Mouse (Mus musculus) heart, embryonic 11.5 days (tissue): ENCODE results near the gene Asap3. TPM values are rescaled to one million over a fixed set of nuclear protein-coding genes. Genes with fewer than 3 reads are reported as not detected.

ENCODE experiments used
- ATAC-seq: fragments of 200-750 bp; cut with Nextera tagmentation; replicated peaks from 2 replicates; pipeline ENCODE4 v1.8.0; 2017; ENCODE audit warnings: moderate library complexity; ENCODE audit not compliant: insufficient number of reproducible peaks, low FRiP score, low TSS enrichment
- H3K27ac ChIP-seq: fragments of 300-500 bp; sonication (generic); 2 replicates; pipeline ENCODE4 v1.5.1; 2014; ENCODE audit warnings: mild to moderate bottlenecking, low read depth, low read length
- H3K27me3 ChIP-seq: fragments of 300-500 bp; sonication (generic); 2 replicates; pipeline ENCODE4 v1.6.1; 2014; ENCODE audit warnings: mild to moderate bottlenecking, low read length, mixed read lengths; ENCODE audit not compliant: control insufficient read depth, insufficient read depth
- H3K36me3 ChIP-seq: fragments of 300-500 bp; sonication (generic); 2 replicates; pipeline ENCODE4 v1.6.1; 2014; ENCODE audit warnings: mild to moderate bottlenecking, low read length, moderate library complexity, mixed read lengths; ENCODE audit not compliant: control insufficient read depth, insufficient read depth
- H3K4me1 ChIP-seq: fragments of 300-500 bp; sonication (generic); 2 replicates; pipeline ENCODE4 v1.6.1; 2014; ENCODE audit warnings: low read length; ENCODE audit not compliant: control insufficient read depth, insufficient read depth
- H3K4me2 ChIP-seq: fragments of 300-500 bp; sonication (generic); 2 replicates; pipeline ENCODE4 v1.6.1; 2014; ENCODE audit warnings: mild to moderate bottlenecking, moderate library complexity
- H3K4me3 ChIP-seq: fragments of 300-500 bp; sonication (generic); 2 replicates; pipeline ENCODE4 v1.5.1; 2014; ENCODE audit warnings: low read depth, low read length
- H3K9ac ChIP-seq: fragments of 300-500 bp; sonication (generic); 2 replicates; pipeline ENCODE4 v1.6.1; 2014; ENCODE audit warnings: mild to moderate bottlenecking, low read depth, low read length, moderate library complexity
- H3K9me3 ChIP-seq: fragments of 300-500 bp; sonication (generic); replicated peaks from 2 replicates; pipeline ENCODE4 v1.6.1; 2016; ENCODE audit warnings: low read length; ENCODE audit not compliant: control insufficient read depth
- WGBS: fragments of 180-500 bp; shearing (Covaris S2); extraction: QIAGEN DNeasy Blood & Tissue Kit; methylation state at CpG from one replicate; pipeline ENCODE4 v1.1.7; 2014; ENCODE audit not compliant: insufficient replicate concordance; 5-methylcytosine and 5-hydroxymethylcytosine counted together
- polyA plus RNA-seq: library from polyadenylated mRNA; unstranded; fragments of >200 nt; fragmentation: Nextera tagmentation; extraction: Ambion mirVana; gene quantifications from 2 replicates; pipeline ENCODE4 v1.2.1, GENCODE M21; 2014

The Asap3 gene
- polyA plus RNA-seq, 1 experiment from 2014 or later = 2.1 TPM

DNA sequence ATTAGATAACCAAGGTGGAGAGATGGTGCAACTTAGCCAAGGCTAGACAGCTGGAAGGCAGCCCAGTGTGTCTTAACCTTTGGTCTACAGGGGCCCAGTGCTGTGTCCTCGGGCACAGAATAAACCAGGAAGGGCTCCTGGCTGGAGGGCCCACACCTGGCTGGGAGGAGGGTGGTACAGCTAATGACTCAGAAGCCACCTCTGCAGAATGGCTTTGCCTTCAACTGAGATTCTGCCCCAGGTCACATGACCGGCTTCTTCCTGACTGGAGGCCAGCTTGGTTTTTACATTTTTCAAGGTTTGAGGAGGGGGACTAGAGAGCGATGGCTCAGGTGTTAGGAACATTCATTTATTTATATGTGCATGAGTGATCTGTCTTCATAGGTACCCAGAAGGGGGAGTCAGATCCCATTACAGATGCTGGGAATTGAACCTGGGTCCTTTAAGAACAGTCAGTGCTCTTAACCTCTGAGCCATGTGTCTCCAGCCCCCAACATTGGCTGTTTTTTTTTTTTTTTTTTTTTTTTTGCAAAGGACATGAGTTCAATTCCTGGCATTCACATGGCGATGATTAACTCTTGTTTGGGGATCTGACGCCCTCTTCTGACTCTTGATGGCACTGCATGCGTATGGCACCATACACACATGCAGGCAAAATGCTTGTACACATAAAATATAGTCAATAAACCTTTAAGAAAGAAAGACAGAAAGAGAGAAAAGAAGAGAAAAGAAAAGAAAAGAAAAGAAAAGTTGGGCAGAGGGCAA, 17.0 kb upstream of the Asap3 start:
- Histone ChIP-seq H3K27ac (no peak overlapping the region), H3K9me3 (no peaks in the 10 kb centered on the region), H3K4me2 (no peak overlapping the region), H3K36me3 (peaks cover 4% of the 10 kb centered on the region; the same call in 1 of the 2 replicates), H3K4me3 (no peak overlapping the region), H3K4me1 (peaks cover 10% of the 10 kb centered on the region), H3K27me3 (no peaks in the 10 kb centered on the region), H3K9ac (no peak overlapping the region)
- ATAC-seq = no peak
- WGBS = 80% methylated on average over 6 of the region's 6 CpGs

DNA sequence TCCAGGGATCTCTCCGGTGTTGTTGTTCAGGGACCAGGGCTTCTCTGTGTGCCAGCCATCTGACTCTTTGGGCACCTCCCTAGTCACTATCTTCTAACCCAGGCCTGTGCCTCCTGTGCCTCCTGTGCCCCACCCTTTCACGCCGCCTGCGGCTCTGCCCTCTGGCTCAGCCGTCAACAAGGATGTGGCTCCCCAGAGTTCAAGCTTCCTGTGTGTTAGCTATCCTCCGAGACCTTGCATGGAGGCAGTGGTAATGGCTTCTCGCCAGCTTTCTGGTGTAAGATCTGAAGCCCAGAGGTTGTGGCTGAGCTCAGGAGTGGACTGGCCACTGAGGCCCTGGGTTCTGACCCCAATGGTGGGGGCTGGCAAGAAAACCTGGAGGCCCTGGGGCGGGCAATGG, 16.3 kb upstream of the Asap3 start:
- peaks cover 4% of the 10 kb centered on the region; the same call in 1 of the 2 replicates for H3K36me3 ChIP-seq
- H3K4me1 ChIP-seq = peaks cover 15% of the 10 kb centered on the region
- no peaks in the 10 kb centered on the region for H3K27me3 ChIP-seq
- 77% methylated on average over 8 of the region's 8 CpGs for WGBS
- no peaks in the 10 kb centered on the region for H3K9me3 ChIP-seq
- no peak overlapping the region for H3K27ac ChIP-seq
- no peak overlapping the region for H3K9ac ChIP-seq
- ATAC-seq = no peak
- H3K4me2 ChIP-seq = no peak overlapping the region
- H3K4me3 ChIP-seq = no peak overlapping the region

DNA sequence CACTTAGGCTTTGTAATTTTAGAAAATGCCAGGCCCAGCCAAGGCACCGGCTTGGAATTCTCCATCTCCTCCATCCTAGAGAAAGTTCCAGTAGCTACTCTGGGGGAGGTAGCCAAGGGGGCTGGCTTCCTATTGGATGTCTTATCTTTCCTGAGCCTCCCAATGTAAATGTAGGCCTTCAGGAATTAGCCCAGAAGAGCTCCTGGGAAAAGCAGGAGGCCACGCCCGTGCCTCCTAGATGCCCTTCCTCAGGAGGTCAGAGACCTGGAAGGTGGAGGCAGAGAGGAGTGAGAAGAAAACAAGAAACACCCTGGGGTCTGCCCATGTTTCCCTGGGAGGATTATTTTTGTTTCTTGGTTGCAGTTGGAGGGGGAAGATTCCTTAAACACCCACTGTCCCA, 12.6 kb upstream of the Asap3 start:
- no peaks in the 10 kb centered on the region for H3K27me3 ChIP-seq
- no peak overlapping the region for H3K27ac ChIP-seq
- H3K4me2 ChIP-seq = no peak overlapping the region
- no peak overlapping the region for H3K4me3 ChIP-seq
- ATAC-seq = no peak
- H3K9ac ChIP-seq = no peak overlapping the region
- peaks cover 4% of the 10 kb centered on the region; the same call in 1 of the 2 replicates for H3K36me3 ChIP-seq
- 64% methylated on average over 3 of the region's 3 CpGs for WGBS
- peaks cover 23% of the 10 kb centered on the region for H3K4me1 ChIP-seq
- no peaks in the 10 kb centered on the region for H3K9me3 ChIP-seq

DNA sequence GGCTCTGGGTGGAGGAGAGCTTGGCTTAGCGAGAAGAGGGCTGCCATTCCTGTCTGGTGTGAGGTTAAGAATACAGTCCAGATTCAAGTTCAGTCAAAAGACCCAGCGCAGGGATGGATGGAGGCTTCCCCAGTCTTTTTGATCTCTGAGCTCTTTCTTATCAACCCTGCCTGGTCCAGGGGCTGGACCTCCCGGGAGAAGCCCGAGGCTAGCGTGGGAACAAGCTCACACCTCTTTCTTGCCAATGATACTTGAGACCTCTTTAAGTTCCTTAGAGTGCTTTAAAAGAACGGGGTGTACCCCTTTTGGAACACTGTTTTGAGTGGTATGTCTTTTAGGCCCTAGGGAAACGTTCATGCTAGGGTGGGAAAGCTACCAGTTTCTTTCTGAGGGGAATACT, 11.1 kb upstream of the Asap3 start:
- no peak for ATAC-seq
- Histone ChIP-seq H3K9me3 (no peaks in the 10 kb centered on the region), H3K27ac (no peak overlapping the region), H3K4me1 (peaks cover 23% of the 10 kb centered on the region), H3K36me3 (peaks cover 4% of the 10 kb centered on the region; the same call in 1 of the 2 replicates), H3K9ac (0 out of 2 replicates have a peak overlapping the region, but pooled peaks have one; percentile 34), H3K4me3 (no peak overlapping the region), H3K4me2 (no peak overlapping the region), H3K27me3 (no peaks in the 10 kb centered on the region)
- 23% methylated on average over 7 of the region's 7 CpGs for WGBS

DNA sequence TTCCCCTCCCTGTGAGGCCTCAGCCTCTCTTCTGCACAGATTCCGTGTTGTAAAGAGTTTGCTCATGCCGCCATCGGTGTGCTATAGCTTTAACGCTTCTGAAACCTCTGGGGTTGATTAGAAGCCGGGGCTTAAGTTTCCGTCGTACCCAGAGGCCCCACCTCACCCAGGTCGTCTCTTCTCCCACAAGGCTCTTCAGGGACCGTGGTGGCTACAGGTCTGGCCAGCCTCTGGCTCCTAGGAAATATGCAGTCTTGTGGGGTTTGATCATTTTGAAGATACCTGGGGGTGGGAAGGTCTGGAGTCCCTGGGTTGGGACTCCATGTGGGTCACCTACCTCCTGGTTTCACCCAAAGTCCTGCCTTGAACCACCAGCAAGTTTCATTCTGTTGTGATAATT, 10.5 kb upstream of the Asap3 start:
- 54% methylated on average over 9 of the region's 9 CpGs for WGBS
- H3K4me2 ChIP-seq = no peak overlapping the region
- no peak overlapping the region for H3K4me3 ChIP-seq
- H3K9me3 ChIP-seq = no peaks in the 10 kb centered on the region
- H3K9ac ChIP-seq = 0 out of 2 replicates have a peak overlapping the region, but pooled peaks have one; percentile 34
- peaks cover 23% of the 10 kb centered on the region for H3K4me1 ChIP-seq
- no peak overlapping the region for H3K27ac ChIP-seq
- H3K36me3 ChIP-seq = peaks cover 4% of the 10 kb centered on the region; the same call in 1 of the 2 replicates
- H3K27me3 ChIP-seq = no peaks in the 10 kb centered on the region
- ATAC-seq = no peak

DNA sequence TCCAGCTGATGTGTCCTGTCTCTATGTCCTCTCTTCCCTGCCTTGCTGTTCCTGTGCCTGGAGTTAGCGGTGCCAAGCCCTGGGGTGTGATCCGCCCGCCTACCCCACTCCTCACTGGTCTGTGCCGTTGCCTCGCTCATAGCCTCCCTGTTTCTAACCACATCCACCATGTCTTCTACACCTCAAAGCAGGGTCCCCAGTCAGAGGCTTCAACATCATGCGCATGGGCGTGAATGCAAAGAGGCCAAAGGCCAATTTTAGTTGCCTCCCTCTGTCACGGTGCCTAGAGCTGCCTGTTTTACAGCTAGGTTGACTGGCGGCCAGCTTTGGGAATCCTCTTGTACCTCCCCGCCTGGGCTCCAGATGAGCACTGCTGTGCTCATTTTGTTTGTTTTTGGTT, 10.0 kb upstream of the Asap3 start:
- Histone ChIP-seq H3K4me3 (no peak overlapping the region), H3K9ac (no peak overlapping the region), H3K9me3 (no peaks in the 10 kb centered on the region), H3K36me3 (peaks cover 4% of the 10 kb centered on the region; the same call in 1 of the 2 replicates), H3K4me1 (peaks cover 23% of the 10 kb centered on the region), H3K27me3 (0 out of 2 replicates have a peak, but pooled peaks cover 2% of the 10 kb centered on the region), H3K4me2 (no peak overlapping the region), H3K27ac (no peak overlapping the region)
- no peak for ATAC-seq
- 84% methylated on average over 10 of the region's 10 CpGs for WGBS

DNA sequence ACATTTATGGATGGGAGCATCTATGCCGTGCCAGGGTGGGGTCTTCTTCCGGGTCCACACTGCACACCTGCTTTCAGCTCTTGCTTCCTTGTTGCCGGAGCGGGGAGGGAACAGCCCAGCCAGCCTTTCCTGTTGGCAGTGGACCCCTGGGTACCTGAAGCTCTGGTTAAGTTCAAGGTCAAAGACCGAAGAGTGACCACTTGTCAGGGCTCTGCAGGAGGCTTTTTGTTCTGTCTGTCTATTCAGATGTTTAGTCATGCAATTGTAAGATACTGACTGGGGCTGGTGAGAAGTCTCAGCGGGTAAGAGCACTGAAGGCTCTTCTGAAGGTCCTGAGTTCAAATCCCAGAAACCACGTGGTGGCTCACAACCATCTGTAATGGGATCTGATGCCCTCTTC, 7.3 kb upstream of the Asap3 start:
- H3K4me3 ChIP-seq = no peak overlapping the region
- ATAC-seq = no peak
- H3K4me1 ChIP-seq = peaks cover 16% of the 10 kb centered on the region
- H3K4me2 ChIP-seq = no peak overlapping the region
- 75% methylated on average over 7 of the region's 7 CpGs for WGBS
- H3K36me3 ChIP-seq = no peaks in the 10 kb centered on the region
- H3K9ac ChIP-seq = no peak overlapping the region
- H3K27me3 ChIP-seq = peaks cover 3% of the 10 kb centered on the region; the same call in 1 of the 2 replicates
- no peaks in the 10 kb centered on the region for H3K9me3 ChIP-seq
- no peak overlapping the region for H3K27ac ChIP-seq

DNA sequence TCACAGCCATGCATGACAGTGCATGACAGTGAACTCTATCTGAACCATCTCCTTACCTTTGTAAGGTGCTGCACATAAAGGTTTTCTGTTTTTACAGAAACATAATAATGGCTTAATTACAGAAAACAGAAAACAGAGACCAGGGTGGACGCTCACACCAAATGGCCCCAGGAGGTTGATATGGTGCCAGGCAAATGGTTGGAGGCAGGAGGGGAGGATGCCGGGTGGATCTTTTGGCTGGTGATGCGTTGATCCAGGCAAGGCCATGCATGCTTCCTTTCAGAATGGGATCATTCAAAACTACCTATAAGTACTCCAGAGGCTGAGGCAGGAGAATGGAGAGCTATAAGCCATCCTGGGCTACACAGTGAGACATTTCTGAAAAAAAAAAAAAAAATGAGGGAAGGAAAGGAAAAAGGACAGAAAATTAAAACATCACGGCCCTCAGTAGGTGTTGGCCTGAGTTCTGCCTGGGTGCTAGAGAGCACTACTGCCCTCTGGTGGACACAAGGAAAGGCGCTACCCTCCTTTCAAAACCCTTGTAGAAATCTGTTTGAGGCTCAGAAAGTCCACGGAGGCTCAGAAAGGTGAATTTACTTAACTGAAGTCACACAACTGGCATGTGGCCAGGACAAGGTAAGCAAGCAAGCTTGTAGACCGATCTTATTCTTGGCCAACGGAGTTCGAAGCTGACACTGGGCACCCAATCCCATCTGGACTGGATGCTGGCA, 6.4 kb upstream of the Asap3 start:
- no peak for ATAC-seq
- Histone ChIP-seq H3K4me3 (no peak overlapping the region), H3K9me3 (no peaks in the 10 kb centered on the region), H3K4me1 (peaks cover 10% of the 10 kb centered on the region), H3K27me3 (peaks cover 7% of the 10 kb centered on the region; the same call in 1 of the 2 replicates), H3K4me2 (no peak overlapping the region), H3K9ac (no peak overlapping the region), H3K27ac (no peak overlapping the region), H3K36me3 (no peaks in the 10 kb centered on the region)
- WGBS = 28% methylated on average over 9 of the region's 9 CpGs
